Mouse (Mus musculus) cerebellum, postnatal 36 days (tissue): ENCODE data around the gene Mpp2.

Experiments used
- DNase-seq, 2 experiments: peaks; one replicate each; pipeline ENCODE4 v3.0.0; 2021 to 2022; ENCODE audit warnings: mixed read lengths in 2 of 2

The Mpp2 gene

DNA sequence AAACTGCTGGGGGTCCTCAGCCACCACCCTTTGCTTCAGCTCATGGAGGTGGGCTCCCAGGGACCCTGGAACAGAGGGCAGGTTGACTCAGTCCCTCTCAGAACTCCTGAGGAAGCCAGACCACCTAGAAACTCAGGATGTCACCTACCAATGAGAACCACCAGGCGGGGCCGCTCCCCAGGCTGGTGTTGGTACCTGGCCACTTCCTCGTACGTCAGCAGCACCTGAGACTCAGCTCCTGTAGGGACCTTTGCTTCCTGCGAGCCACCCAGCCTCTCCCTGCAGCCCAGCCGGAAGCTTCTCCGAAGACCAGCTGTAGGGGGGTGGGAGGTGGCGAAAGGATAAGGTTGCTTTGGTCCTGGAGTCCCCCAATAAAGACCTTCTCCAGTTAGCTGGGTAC lies 79.9 kb downstream of the Mpp2 start:
- DNase-seq, result no peak
